Mouse (Mus musculus) midbrain, embryonic 11.5 days (tissue): ENCODE measurements around the gene Ttpal. TPM values are rescaled to one million over a fixed set of nuclear protein-coding genes. Genes with fewer than 3 reads are reported as not detected.

Experiments used
- ATAC-seq: fragments of 200-750 bp; cut with Nextera tagmentation; 2 replicates; pipeline ENCODE4 v1.8.0; 2017; ENCODE audit warnings: moderate TSS enrichment, moderate library complexity; ENCODE audit not compliant: low FRiP score
- DNase-seq: peaks from one replicate; pipeline ENCODE4 v3.0.0; 2015; ENCODE audit warnings: low spot score; ENCODE audit errors: missing footprints
- H3K27ac ChIP-seq: fragments of 300-500 bp; sonication (generic); 2 replicates; pipeline ENCODE4 v1.5.1; 2014; ENCODE audit warnings: low read depth, low read length
- H3K27me3 ChIP-seq: fragments of 300-500 bp; sonication (generic); 2 replicates; pipeline ENCODE4 v1.6.1; 2014; ENCODE audit warnings: mild to moderate bottlenecking, low read length, moderate library complexity, mixed read lengths; ENCODE audit not compliant: control insufficient read depth, insufficient read depth
- H3K36me3 ChIP-seq: fragments of 300-500 bp; sonication (generic); 2 replicates; pipeline ENCODE4 v1.6.1; 2014; ENCODE audit warnings: mild to moderate bottlenecking, low read length, moderate library complexity, mixed read lengths; ENCODE audit not compliant: control insufficient read depth, insufficient read depth
- H3K4me1 ChIP-seq: fragments of 300-500 bp; sonication (generic); 2 replicates; pipeline ENCODE4 v1.6.1; 2014; ENCODE audit warnings: low read length; ENCODE audit not compliant: control insufficient read depth, insufficient read depth
- H3K4me2 ChIP-seq: fragments of 300-500 bp; sonication (generic); 2 replicates; pipeline ENCODE4 v1.6.1; 2014; ENCODE audit warnings: mild to moderate bottlenecking, moderate library complexity
- H3K4me3 ChIP-seq: fragments of 300-500 bp; sonication (generic); 2 replicates; pipeline ENCODE4 v1.5.1; 2014; ENCODE audit warnings: low read depth, low read length
- H3K9ac ChIP-seq: fragments of 300-500 bp; sonication (generic); 2 replicates; pipeline ENCODE4 v1.6.1; 2014; ENCODE audit warnings: low read length
- H3K9me3 ChIP-seq: fragments of 300-500 bp; sonication (generic); 2 replicates; pipeline ENCODE4 v1.6.1; 2016; ENCODE audit warnings: low read length; ENCODE audit not compliant: control insufficient read depth
- WGBS: fragments of 180-500 bp; shearing (Covaris S2); extraction: QIAGEN DNeasy Blood & Tissue Kit; methylation state at CpG from one replicate; pipeline ENCODE4 v1.1.7; 2014; 5-methylcytosine and 5-hydroxymethylcytosine counted together
- polyA plus RNA-seq: library from polyadenylated mRNA; unstranded; fragments of >200 nt; fragmentation: Nextera tagmentation; extraction: Ambion mirVana; gene quantifications from 2 replicates; pipeline ENCODE4 v1.2.1, GENCODE M21; 2014

Ttpal gene
- polyA plus RNA-seq, 1 experiment from 2014 or later: 39.9 TPM

DNA sequence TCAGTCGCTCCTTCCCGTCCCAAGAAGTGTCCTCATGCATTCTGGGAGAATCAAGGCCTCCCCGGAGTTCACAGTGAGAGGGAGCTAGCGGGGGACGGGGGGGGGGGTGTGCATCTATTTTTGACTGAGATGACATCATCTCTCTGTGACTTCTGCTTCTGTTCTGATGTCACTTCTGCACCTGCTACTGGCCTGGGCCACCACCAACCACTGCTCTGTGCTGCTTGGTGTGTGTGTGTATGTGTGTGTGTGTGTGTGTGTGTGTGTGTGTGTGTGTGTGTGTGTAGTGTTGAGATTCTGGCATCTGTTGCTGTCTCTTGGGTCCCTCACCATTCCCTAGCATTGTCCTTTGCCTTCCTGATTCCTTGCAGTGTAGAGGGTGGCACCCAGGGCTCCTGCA is 14.6 kb upstream of the Ttpal start:
- DNase-seq: no peak

DNA sequence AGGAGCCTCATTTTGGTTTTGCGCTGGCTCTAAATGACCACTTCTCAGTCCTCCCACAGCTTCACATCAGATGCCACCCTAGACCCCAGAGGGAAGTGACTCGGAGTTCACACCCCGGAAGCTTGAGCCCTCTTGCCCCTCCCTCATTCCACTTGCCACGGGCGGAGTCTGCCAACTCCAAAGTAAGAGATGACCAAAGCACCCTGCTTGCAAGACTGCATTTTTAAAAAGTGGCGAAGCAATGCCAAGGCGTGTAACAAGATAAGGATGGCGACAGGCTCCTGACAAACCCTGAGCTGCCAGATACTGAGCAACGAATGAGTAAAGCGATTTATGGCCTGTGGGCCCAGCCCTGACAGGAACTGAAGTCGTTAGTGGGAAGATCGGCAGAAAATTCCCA is 11.9 kb upstream of the Ttpal start:
- 73% methylated on average over 12 of the region's 12 CpGs for WGBS
- no peak overlapping the region for H3K4me2 ChIP-seq
- H3K9me3 ChIP-seq: no peaks in the 10 kb centered on the region
- no peak overlapping the region for H3K9ac ChIP-seq
- no peak overlapping the region for H3K4me3 ChIP-seq
- H3K36me3 ChIP-seq: no peaks in the 10 kb centered on the region
- H3K4me1 ChIP-seq: no peaks in the 10 kb centered on the region
- H3K27ac ChIP-seq: no peak overlapping the region
- DNase-seq (peak; percentile 26), ATAC-seq (no peak)
- H3K27me3 ChIP-seq: no peaks in the 10 kb centered on the region

More for the DNA sequence above, 14.6 kb upstream of the Ttpal start:
- no peak overlapping the region for H3K27ac ChIP-seq
- 78% methylated on average over 5 of the region's 5 CpGs for WGBS
- no peaks in the 10 kb centered on the region for H3K9me3 ChIP-seq
- no peak overlapping the region for H3K9ac ChIP-seq
- no peaks in the 10 kb centered on the region for H3K36me3 ChIP-seq
- H3K27me3 ChIP-seq: no peaks in the 10 kb centered on the region
- no peak overlapping the region for H3K4me2 ChIP-seq
- H3K4me3 ChIP-seq: no peak overlapping the region
- no peak for ATAC-seq
- H3K4me1 ChIP-seq: no peaks in the 10 kb centered on the region

DNA sequence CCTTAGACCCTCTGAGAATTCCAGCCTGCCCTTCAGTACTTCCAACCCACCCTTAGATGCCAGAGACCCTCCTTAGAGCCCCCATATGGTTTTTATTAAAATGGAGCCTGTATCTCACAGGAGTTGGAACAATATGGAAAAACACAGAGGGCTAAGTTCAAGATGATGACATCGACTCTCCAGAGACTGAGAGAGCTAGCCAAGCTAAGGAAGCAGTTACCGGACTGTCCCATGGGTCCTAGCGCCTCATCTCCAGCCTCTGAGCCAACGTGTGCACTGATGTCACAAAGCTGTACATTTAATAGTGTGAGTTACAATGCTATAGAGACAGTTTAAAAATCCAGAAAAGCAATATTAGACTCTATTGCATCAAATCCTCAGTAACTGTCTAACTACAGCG is 11.1 kb upstream of the Ttpal start:
- WGBS: 75% methylated on average over 5 of the region's 5 CpGs
- no peaks in the 10 kb centered on the region for H3K9me3 ChIP-seq
- H3K4me2 ChIP-seq: no peak overlapping the region
- ATAC-seq (no peak), DNase-seq (peak; percentile 71)
- no peaks in the 10 kb centered on the region for H3K36me3 ChIP-seq
- H3K27me3 ChIP-seq: no peaks in the 10 kb centered on the region
- no peak overlapping the region for H3K27ac ChIP-seq
- H3K4me3 ChIP-seq: no peak overlapping the region
- H3K4me1 ChIP-seq: no peaks in the 10 kb centered on the region
- H3K9ac ChIP-seq: no peak overlapping the region

DNA sequence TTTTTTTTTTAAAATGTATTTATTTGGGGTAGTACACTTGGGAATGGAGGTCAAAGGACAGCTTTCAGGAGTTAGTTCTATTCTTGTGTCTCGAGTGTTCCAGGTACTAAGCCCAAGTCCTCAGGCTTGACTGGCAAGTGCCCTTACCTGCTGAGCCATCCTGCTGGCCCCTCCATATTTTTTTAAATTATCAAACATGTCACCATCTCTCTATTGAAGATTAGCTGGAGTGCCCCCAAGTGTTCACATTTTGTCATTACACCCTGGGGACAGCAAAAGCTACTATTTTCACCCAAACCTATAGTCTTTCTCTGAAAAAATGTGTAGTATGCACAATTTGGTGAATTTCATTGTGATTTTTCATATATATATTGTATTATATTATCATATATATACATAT is 10.0 kb upstream of the Ttpal start:
- DNase-seq (peak; percentile 88), ATAC-seq (no peak)
- Histone ChIP-seq H3K9ac (no peak overlapping the region), H3K4me3 (no peak overlapping the region), H3K27ac (no peak overlapping the region), H3K27me3 (no peaks in the 10 kb centered on the region), H3K4me1 (no peaks in the 10 kb centered on the region), H3K9me3 (no peaks in the 10 kb centered on the region), H3K4me2 (no peak overlapping the region), H3K36me3 (no peaks in the 10 kb centered on the region)
- WGBS: 74% methylated on average over 1 of the region's 1 CpGs

DNA sequence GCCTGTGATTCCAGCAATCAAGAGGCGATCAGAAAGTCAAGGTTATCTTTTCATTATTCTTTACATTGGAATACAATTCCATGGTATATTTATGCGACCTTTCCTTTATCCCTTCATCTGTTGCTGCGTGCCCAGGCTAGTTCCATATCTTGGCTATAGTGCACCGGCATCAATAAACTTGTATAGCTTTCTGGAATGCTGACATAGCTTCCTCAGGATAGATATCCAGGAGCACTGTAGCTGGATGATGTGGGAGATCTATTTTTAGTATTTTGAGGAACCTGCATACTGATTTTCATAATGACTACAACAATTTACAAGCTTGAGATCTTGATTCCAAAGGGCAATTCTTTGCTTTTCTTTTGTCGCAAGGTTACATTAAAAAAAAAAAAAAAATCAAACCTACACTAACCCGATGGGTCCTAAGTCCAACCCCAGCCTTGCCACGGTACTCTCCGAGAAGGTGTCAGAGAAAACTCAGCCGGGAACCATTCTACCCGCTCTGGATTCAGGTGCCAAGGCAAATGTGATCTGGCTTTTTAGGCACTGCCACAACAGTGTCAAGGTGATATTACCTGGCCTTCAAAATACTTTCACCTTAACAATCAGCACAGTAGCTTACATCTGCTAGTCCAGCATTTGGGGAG is 8.4 kb upstream of the Ttpal start:
- Histone ChIP-seq H3K9me3 (no peaks in the 10 kb centered on the region), H3K4me2 (no peak overlapping the region), H3K36me3 (no peaks in the 10 kb centered on the region), H3K27me3 (no peaks in the 10 kb centered on the region), H3K4me3 (no peak overlapping the region), H3K9ac (no peak overlapping the region), H3K4me1 (no peaks in the 10 kb centered on the region), H3K27ac (no peak overlapping the region)
- 91% methylated on average over 10 of the region's 10 CpGs for WGBS
- DNase-seq: peak; percentile 41
- no peak for ATAC-seq

DNA sequence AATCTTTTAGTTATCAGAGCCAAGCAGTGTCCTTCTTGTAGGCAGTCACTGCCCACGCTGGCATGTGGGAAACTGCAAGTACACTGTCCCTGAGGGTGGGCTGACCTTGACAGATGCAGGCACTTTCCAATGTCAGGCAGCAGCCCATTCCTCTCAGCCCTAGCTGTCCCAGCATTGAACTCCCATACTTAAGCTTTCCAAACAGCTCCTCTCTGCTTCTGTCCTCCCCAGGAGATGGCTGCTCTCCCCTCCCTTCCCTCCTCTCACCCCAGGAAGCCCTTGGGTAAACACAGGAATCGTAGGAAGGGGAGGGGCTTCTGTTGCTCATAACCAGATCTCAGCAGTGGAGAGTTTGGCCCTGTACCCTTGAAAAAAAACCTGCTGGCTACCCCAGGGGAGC is 7.0 kb upstream of the Ttpal start:
- 32% methylated on average over 2 of the region's 2 CpGs for WGBS
- H3K9ac ChIP-seq: no peak overlapping the region
- H3K4me3 ChIP-seq: no peak overlapping the region
- H3K9me3 ChIP-seq: no peaks in the 10 kb centered on the region
- no peaks in the 10 kb centered on the region for H3K36me3 ChIP-seq
- no peak overlapping the region for H3K4me2 ChIP-seq
- no peaks in the 10 kb centered on the region for H3K4me1 ChIP-seq
- ATAC-seq (no peak), DNase-seq (no peak)
- no peak overlapping the region for H3K27ac ChIP-seq
- H3K27me3 ChIP-seq: no peaks in the 10 kb centered on the region

DNA sequence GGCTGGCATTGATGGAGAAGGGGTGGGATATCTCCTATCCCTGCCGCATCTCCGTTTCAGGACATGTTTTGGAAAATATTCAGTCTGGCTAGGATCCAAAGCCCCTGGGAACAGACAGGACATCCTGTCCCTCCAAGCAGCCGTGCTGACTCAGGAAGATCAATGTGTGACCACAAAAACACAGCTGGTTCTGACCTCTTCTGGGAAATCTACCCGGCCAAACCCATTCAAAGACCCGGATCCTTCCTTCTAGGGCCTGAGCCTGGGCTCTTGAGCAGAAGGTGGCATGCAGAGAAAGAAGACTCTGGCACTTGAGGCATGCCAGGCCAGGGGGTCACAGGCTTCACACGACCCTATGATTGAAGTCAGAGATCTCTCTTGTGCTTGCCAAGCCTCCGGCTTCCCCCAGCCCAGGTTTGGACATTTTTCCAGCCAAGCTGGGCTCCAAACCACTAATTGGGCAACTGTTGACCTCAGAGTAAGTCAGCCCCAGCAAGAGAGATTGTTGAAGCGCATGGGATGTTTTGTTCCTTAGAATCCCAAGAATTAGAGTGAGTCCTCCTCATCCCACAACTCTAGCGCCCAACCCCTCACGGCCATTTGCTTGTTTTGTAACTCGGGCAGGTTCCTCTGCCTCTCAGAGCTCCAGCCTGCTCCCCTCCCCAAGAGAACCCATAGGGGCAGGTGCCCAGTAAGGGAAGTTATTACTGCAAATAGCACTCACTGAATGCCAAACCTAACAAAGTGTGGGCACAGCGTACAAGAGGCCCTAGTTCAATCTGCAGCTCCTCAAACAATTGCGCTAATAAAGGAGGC is 5.8 kb upstream of the Ttpal start:
- Histone ChIP-seq H3K36me3 (no peaks in the 10 kb centered on the region), H3K4me3 (no peak overlapping the region), H3K9me3 (no peaks in the 10 kb centered on the region), H3K4me2 (no peak overlapping the region), H3K27me3 (no peaks in the 10 kb centered on the region), H3K4me1 (no peaks in the 10 kb centered on the region), H3K9ac (no peak overlapping the region), H3K27ac (no peak overlapping the region)
- ATAC-seq (no peak), DNase-seq (peak; percentile 75)
- 81% methylated on average over 13 of the region's 13 CpGs for WGBS

DNA sequence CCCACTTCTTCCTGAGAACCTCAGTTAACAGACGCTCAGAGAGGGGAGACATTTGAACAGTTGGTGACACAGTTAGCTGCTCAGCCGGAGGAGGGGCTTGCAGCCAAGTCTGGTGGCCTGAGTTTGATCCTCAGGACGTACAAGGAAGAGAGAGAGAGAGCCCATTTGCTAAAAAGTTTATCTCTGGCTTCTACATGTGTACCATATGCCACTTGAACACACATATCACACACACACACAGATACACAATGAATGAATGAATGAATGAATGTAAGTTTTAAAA is 5.3 kb upstream of the Ttpal start:
- 70% methylated on average over 3 of the region's 3 CpGs for WGBS
- Histone ChIP-seq H3K9me3 (no peaks in the 10 kb centered on the region), H3K27ac (no peak overlapping the region), H3K4me2 (no peak overlapping the region), H3K4me3 (no peak overlapping the region), H3K4me1 (no peaks in the 10 kb centered on the region; the same call in 1 of the 2 replicates), H3K36me3 (no peaks in the 10 kb centered on the region), H3K9ac (no peak overlapping the region), H3K27me3 (no peaks in the 10 kb centered on the region)
- peak; percentile 69 for DNase-seq
- no peak for ATAC-seq

DNA sequence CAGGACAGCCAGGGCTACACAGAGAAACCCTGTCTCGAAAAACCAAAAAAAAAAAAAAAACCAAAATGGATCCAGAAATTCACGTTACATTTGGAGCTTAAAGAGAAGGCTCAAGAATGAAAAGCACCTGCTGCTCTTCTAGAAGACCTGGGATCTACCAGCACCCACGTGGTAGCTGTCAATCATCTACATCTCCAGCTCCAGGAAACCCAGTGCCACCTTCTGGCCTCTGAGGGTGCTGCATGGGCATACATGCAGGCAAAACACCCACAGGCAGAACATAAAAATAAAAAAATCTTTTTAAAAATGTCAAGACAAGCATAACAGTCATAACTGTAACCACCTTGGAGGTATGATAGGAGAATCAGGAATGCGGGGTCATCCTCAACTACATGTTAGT is 4.5 kb upstream of the Ttpal start:
- ATAC-seq (no peak), DNase-seq (peak; percentile 80)
- Histone ChIP-seq H3K27ac (no peak overlapping the region), H3K4me3 (no peak overlapping the region), H3K4me1 (peaks cover 1% of the 10 kb centered on the region), H3K4me2 (no peak overlapping the region), H3K9ac (no peak overlapping the region), H3K9me3 (no peaks in the 10 kb centered on the region), H3K36me3 (no peaks in the 10 kb centered on the region), H3K27me3 (no peaks in the 10 kb centered on the region)
- 58% methylated on average over 4 of the region's 4 CpGs for WGBS
